In the genomic region with DNA sequence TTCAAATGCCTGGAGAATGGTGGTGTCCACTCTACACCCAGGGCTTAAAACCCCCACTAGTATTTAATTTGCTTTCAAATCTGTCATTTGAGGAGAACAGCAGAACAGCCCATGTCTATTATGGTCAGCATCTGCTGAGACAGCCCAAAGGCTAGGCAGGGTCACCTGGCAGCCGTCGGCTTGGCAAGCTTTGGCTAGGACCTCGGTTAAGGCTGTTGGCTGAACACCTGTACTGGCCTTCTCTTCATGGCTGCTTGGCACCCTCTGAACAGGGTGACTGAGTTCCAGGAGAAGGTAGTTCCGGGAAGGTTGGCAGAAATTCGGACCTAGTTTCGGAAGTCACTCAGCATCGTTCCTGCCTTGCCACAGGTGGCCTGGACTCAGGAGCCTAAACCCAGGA, we compare ENCODE assay signal across 16 mouse cellular contexts.
DNase-seq lines count a peak whose midpoint lies in the region; ATAC-seq and TF ChIP-seq lines count a peak whose summit lies in the region.
"Had no signal": no experiment of that assay in that cellular context is flagged by ENCODE, and none has a peak within 500 bp of the region (broad histone marks: within the 10 kb centered on the region; RNA-seq: fewer than 3 reads in every experiment).

No protein-coding gene starts in this region.

- TF ChIP-seq CTCF in intestine, postnatal 0 days (IDR thresholded peaks at IDR 0.05; ENCODE audit: low read depth): no peak

- no peaks in the 10 kb centered on the region for H3K9me3 ChIP-seq in intestine, embryonic 14.5 days (ENCODE audit: control insufficient read depth, low read length)
- H3K9me3 ChIP-seq in intestine, postnatal 0 days (ENCODE audit: control insufficient read depth): no peaks in the 10 kb centered on the region
- H3K9me3 ChIP-seq in midbrain, embryonic 15.5 days: no peaks in the 10 kb centered on the region
- H3K9me3 ChIP-seq in midbrain, embryonic 14.5 days (ENCODE audit: control insufficient read depth, low read length): no peaks in the 10 kb centered on the region
- H3K9me3 ChIP-seq: hindbrain, embryonic 12.5 days; kidney, embryonic 15.5 days; limb, embryonic 15.5 days; megakaryocyte, embryonic 14.5 days had no signal

- ATAC-seq in intestine, embryonic 14.5 days (replicated peaks; ENCODE audit: low FRiP score, low TSS enrichment, low read depth): 0 out of 2 replicates have a peak, but pooled peaks have one; percentile 16
- no peak for ATAC-seq in intestine, postnatal 0 days
- ATAC-seq in midbrain, embryonic 15.5 days (replicated peaks): peak; percentile 10; the same call in 1 of the 2 replicates
- ATAC-seq in midbrain, embryonic 14.5 days (ENCODE audit: low FRiP score, low TSS enrichment): no peak

- H3K27ac ChIP-seq in intestine, embryonic 14.5 days (ENCODE audit: low read depth): no peak overlapping the region
- no peak overlapping the region for H3K27ac ChIP-seq in intestine, postnatal 0 days (ENCODE audit: low read depth, low read length)
- H3K27ac ChIP-seq in midbrain, embryonic 15.5 days: no peak overlapping the region
- H3K27ac ChIP-seq in midbrain, embryonic 14.5 days (replicated peaks; ENCODE audit: low read depth, low read length): no peak overlapping the region
- H3K27ac ChIP-seq: hindbrain, embryonic 12.5 days; kidney, embryonic 15.5 days; limb, embryonic 15.5 days had no signal

- DNase-seq in cerebellum, adult 9-11 months: peak; percentile 18
- no peak for DNase-seq in cerebellum, adult 8-10 months
- no peak for DNase-seq in intestine, embryonic 14.5 days (ENCODE audit: low spot score)
- DNase-seq in midbrain, embryonic 14.5 days: no peak
- DNase-seq in skeletal muscle tissue, adult 2 months (ENCODE audit: low read depth, low spot score): peak; percentile 28
- DNase-seq in ovary, postnatal 10 days (ENCODE audit: low spot score): no peak
- DNase-seq: adrenal gland, adult 8-10 months; gastrocnemius, postnatal 36 days had no signal

- no peak overlapping the region for H3K9ac ChIP-seq in intestine, embryonic 14.5 days (ENCODE audit: low read length)
- no peak overlapping the region for H3K9ac ChIP-seq in intestine, postnatal 0 days (ENCODE audit: low read depth, low read length)
- no peak overlapping the region for H3K9ac ChIP-seq in midbrain, embryonic 15.5 days
- H3K9ac ChIP-seq in midbrain, embryonic 14.5 days (replicated peaks; ENCODE audit: low read length): no peak overlapping the region
- H3K9ac ChIP-seq: hindbrain, embryonic 12.5 days; kidney, embryonic 15.5 days; limb, embryonic 15.5 days had no signal

- WGBS in intestine, embryonic 14.5 days: 92% methylated on average over 7 of the region's 7 CpGs
- 93% methylated on average over 7 of the region's 7 CpGs for WGBS in intestine, postnatal 0 days
- WGBS in midbrain, embryonic 15.5 days: 85% methylated on average over 7 of the region's 7 CpGs
- 92% methylated on average over 7 of the region's 7 CpGs for whole genome bisulfite sequencing in midbrain, embryonic 14.5 days

- no peak overlapping the region for H3K4me2 ChIP-seq in intestine, embryonic 14.5 days (ENCODE audit: low read length)
- H3K4me2 ChIP-seq in intestine, postnatal 0 days (replicated peaks; ENCODE audit: low read depth): no peak overlapping the region
- H3K4me2 ChIP-seq in midbrain, embryonic 15.5 days: no peak overlapping the region
- H3K4me2 ChIP-seq in midbrain, embryonic 14.5 days (ENCODE audit: low read length): no peak overlapping the region
- H3K4me2 ChIP-seq: kidney, embryonic 15.5 days; limb, embryonic 15.5 days had no signal

- H3K36me3 ChIP-seq in intestine, embryonic 14.5 days (ENCODE audit: control insufficient read depth, insufficient read depth, low read length): peaks cover 33% of the 10 kb centered on the region
- H3K36me3 ChIP-seq in intestine, postnatal 0 days (ENCODE audit: control insufficient read depth, insufficient read depth): peaks cover 27% of the 10 kb centered on the region
- no peaks in the 10 kb centered on the region; the same call in 1 of the 2 replicates for H3K36me3 ChIP-seq in midbrain, embryonic 15.5 days (replicated peaks)
- peaks cover 12% of the 10 kb centered on the region; the same call in 1 of the 2 replicates for H3K36me3 ChIP-seq in midbrain, embryonic 14.5 days (ENCODE audit: control insufficient read depth, insufficient read depth, low read length)

- no peak overlapping the region for H3K4me3 ChIP-seq in intestine, embryonic 14.5 days (ENCODE audit: low read depth, low read length)
- H3K4me3 ChIP-seq in intestine, postnatal 0 days (ENCODE audit: low read depth, low read length): no peak overlapping the region
- H3K4me3 ChIP-seq in midbrain, embryonic 15.5 days: no peak overlapping the region
- no peak overlapping the region for H3K4me3 ChIP-seq in midbrain, embryonic 14.5 days (replicated peaks; ENCODE audit: low read depth, low read length)
- H3K4me3 ChIP-seq: erythroblast, embryonic 14.5 days; hindbrain, embryonic 12.5 days; kidney, embryonic 15.5 days; limb, embryonic 15.5 days; megakaryocyte, embryonic 14.5 days; myocyte had no signal

- no peaks in the 10 kb centered on the region for H3K27me3 ChIP-seq in intestine, embryonic 14.5 days (replicated peaks; ENCODE audit: control insufficient read depth, insufficient read depth, low read length)
- H3K27me3 ChIP-seq in intestine, postnatal 0 days (replicated peaks; ENCODE audit: control insufficient read depth, insufficient read depth, low read length): no peaks in the 10 kb centered on the region
- H3K27me3 ChIP-seq in midbrain, embryonic 15.5 days (replicated peaks): no peaks in the 10 kb centered on the region
- no peaks in the 10 kb centered on the region for H3K27me3 ChIP-seq in midbrain, embryonic 14.5 days (ENCODE audit: control insufficient read depth, insufficient read depth, low read length)
- H3K27me3 ChIP-seq: hindbrain, embryonic 12.5 days; kidney, embryonic 15.5 days; limb, embryonic 15.5 days; megakaryocyte, embryonic 14.5 days had no signal

- peaks cover 13% of the 10 kb centered on the region for H3K4me1 ChIP-seq in intestine, embryonic 14.5 days (replicated peaks; ENCODE audit: control insufficient read depth, insufficient read depth, low read length)
- H3K4me1 ChIP-seq in intestine, postnatal 0 days (replicated peaks; ENCODE audit: control insufficient read depth, insufficient read depth, low read length): no peaks in the 10 kb centered on the region
- H3K4me1 ChIP-seq in midbrain, embryonic 15.5 days: peaks cover 6% of the 10 kb centered on the region
- H3K4me1 ChIP-seq in midbrain, embryonic 14.5 days (ENCODE audit: control insufficient read depth, insufficient read depth, low read length): 0 out of 2 replicates have a peak, but pooled peaks cover 4% of the 10 kb centered on the region

Comparison
In these comparisons a context has a peak if more than half of its experiments do, and no peak if none do; other contexts are left out.
1. DNase-seq: peak in cerebellum, adult 9-11 months (single experiment) and skeletal muscle tissue, adult 2 months (single experiment); none in cerebellum, adult 8-10 months (single experiment), intestine, embryonic 14.5 days (single experiment), midbrain, embryonic 14.5 days (single experiment) and ovary, postnatal 10 days (single experiment).
2. ATAC-seq: peak in intestine, embryonic 14.5 days (single experiment) and midbrain, embryonic 15.5 days (single experiment); none in intestine, postnatal 0 days (single experiment) and midbrain, embryonic 14.5 days (single experiment).